Mouse (Mus musculus): ENCODE data around the gene Efhc1. TPM values are rescaled to one million over a fixed set of nuclear protein-coding genes. Genes with fewer than 3 reads are reported as not detected.
A peak's percentile ranks its signal among the peaks of the same experiment; 100 is the strongest.

Gene Efhc1
- polyA plus RNA-seq, 1 experiment, result 0.09 TPM

DNA sequence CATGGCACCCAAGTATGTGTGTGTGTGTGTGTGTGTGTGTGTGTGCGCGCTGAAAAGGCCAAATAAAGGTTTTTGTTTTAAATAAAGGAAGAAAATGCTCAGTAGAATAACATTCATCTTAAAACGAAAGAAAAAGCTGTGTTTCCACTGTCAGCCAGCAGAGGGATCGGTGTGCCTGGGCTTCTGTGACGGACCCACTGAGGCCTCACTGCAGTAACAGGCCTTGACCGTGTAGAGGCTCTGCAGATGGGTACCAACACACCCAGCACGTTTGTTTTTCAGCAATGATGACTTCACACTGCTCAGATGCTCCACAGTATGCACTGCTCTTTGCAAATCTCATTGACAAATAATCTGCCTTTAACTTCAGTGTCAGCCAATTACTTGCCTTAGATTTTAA lies 18.0 kb upstream of the Efhc1 start:
- H3K36me3 ChIP-seq (ENCODE audit: control insufficient read depth, insufficient read depth), result no peaks in the 10 kb centered on the region
- H3ac ChIP-seq (ENCODE audit: control insufficient read depth, insufficient read length, low read depth), result no peak overlapping the region
- no peaks in the 10 kb centered on the region for H3K79me3 ChIP-seq (ENCODE audit: low read depth)

DNA sequence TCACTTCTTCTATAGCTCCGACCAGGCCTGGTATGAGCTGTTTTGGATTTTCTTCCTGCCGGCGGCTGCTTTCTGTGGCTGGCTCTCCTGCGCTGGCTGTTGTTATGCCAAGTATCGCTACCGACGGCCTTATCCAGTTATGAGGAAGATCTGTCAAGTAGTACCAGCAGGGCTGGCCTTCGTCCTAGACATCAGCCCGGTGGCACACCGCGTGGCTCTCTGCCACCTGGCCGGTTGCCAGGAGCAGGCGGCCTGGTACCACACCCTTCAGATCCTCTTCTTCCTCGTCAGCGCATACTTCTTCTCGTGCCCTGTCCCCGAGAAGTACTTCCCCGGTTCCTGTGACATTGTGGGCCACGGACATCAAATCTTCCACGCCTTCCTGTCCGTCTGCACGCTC lies 16.3 kb upstream of the Efhc1 start:
- H3K36me3 ChIP-seq (ENCODE audit: control insufficient read depth, insufficient read depth), result no peaks in the 10 kb centered on the region
- no peaks in the 10 kb centered on the region for H3K79me2 ChIP-seq (ENCODE audit: control insufficient read depth, insufficient read depth)
- no peaks in the 10 kb centered on the region for H3K79me3 ChIP-seq (ENCODE audit: low read depth)
- no peak overlapping the region for H3ac ChIP-seq (ENCODE audit: control insufficient read depth, insufficient read length, low read depth)
- no peaks in the 10 kb centered on the region for H3K27me3 ChIP-seq (ENCODE audit: control insufficient read depth, insufficient read depth, insufficient read length)
- no peak overlapping the region for H3K4me3 ChIP-seq (ENCODE audit: insufficient read depth, poor library complexity, severe bottlenecking)
- TF ChIP-seq FOSL1 (IDR thresholded peaks at IDR 0.05; ENCODE audit: insufficient read depth, low read length, poor library complexity, severe bottlenecking) (no peak), MYOG (IDR thresholded peaks at IDR 0.05; ENCODE audit: control insufficient read depth, extremely low read depth, insufficient read length) (no peak), MYOD1 (IDR thresholded peaks at IDR 0.05; ENCODE audit: control insufficient read depth, insufficient read length, low read depth) (no peak), USF1 (IDR thresholded peaks at IDR 0.05; ENCODE audit: low read depth) (no peak), MAX (IDR thresholded peaks at IDR 0.05) (no peak), CEBPB (IDR thresholded peaks at IDR 0.05; ENCODE audit: low read depth) (no peak), CTCF (IDR thresholded peaks at IDR 0.05; ENCODE audit: control insufficient read depth, insufficient read depth, insufficient read length) (no peak)

More for the DNA sequence above, 18.0 kb upstream of the Efhc1 start:
- TF ChIP-seq CTCF (IDR thresholded peaks at IDR 0.05; ENCODE audit: control insufficient read depth, insufficient read depth, insufficient read length), result peak; percentile 2
- no peak for TF ChIP-seq MYOD1 (IDR thresholded peaks at IDR 0.05; ENCODE audit: control insufficient read depth, insufficient read length, low read depth)
- Histone ChIP-seq H3K27me3 (ENCODE audit: control insufficient read depth, insufficient read depth, insufficient read length) (no peaks in the 10 kb centered on the region), H3K79me2 (ENCODE audit: control insufficient read depth, insufficient read depth) (no peaks in the 10 kb centered on the region), H3K4me3 (ENCODE audit: insufficient read depth, poor library complexity, severe bottlenecking) (no peak overlapping the region)

DNA sequence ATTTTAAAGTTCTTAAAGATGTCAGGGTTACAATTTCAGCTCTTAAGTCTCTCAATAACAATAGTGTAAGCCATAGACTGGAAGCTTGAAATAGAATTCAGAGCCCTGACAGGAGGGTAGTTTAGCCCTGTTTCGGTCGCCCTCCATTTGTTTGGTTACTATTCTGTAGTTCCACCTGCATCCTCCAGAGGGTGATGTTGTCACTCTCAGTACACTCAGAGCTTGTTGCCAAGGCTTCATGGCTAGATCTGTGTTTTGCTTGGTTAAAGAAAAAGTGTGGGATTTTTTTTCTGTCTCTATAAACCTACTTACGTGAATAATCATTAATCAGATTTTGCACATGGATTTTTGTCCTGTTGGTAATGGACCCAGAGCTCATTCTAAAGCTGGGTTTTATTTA lies 12.4 kb upstream of the Efhc1 start:
- no peaks in the 10 kb centered on the region for H3K36me3 ChIP-seq (ENCODE audit: control insufficient read depth, insufficient read depth)
- no peaks in the 10 kb centered on the region for H3K79me2 ChIP-seq (ENCODE audit: control insufficient read depth, insufficient read depth)
- H3K27me3 ChIP-seq (ENCODE audit: control insufficient read depth, insufficient read depth, insufficient read length), result no peaks in the 10 kb centered on the region
- TF ChIP-seq USF1 (IDR thresholded peaks at IDR 0.05; ENCODE audit: low read depth), result no peak
- TF ChIP-seq CTCF (IDR thresholded peaks at IDR 0.05; ENCODE audit: control insufficient read depth, insufficient read depth, insufficient read length), result peak; percentile 33
- TF ChIP-seq MYOG (IDR thresholded peaks at IDR 0.05; ENCODE audit: control insufficient read depth, extremely low read depth, insufficient read length), result no peak
- no peak for TF ChIP-seq FOSL1 (IDR thresholded peaks at IDR 0.05; ENCODE audit: insufficient read depth, low read length, poor library complexity, severe bottlenecking)
- no peak for TF ChIP-seq CEBPB (IDR thresholded peaks at IDR 0.05; ENCODE audit: low read depth)
- H3K4me3 ChIP-seq (ENCODE audit: insufficient read depth, poor library complexity, severe bottlenecking), result no peak overlapping the region
- H3ac ChIP-seq (ENCODE audit: control insufficient read depth, insufficient read length, low read depth), result no peak overlapping the region
- no peaks in the 10 kb centered on the region for H3K79me3 ChIP-seq (ENCODE audit: low read depth)

DNA sequence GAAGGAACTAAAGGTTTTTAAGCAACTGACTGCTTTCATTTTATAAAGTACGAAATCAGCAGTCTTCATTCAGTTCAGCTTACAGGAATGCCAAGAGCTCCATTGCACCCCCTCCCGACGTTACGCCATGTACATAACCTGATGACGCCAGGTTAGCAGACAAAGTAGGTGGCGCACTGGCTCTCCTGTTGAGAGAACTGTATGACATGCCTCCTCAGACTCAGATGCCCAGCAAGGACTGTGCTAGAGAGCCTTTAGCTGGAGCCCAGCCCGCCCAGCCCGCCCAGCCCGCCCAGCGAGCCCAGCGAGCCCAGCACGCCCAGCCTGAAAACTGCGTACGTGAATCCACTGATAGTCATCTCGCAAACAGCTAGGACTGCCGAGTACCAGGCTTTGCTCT lies 11.3 kb upstream of the Efhc1 start:
- H3K36me3 ChIP-seq (ENCODE audit: control insufficient read depth, insufficient read depth), result no peaks in the 10 kb centered on the region
- H3K4me3 ChIP-seq (ENCODE audit: insufficient read depth, poor library complexity, severe bottlenecking), result no peak overlapping the region
- H3K79me2 ChIP-seq (ENCODE audit: control insufficient read depth, insufficient read depth), result no peaks in the 10 kb centered on the region
- no peak overlapping the region for H3ac ChIP-seq (ENCODE audit: control insufficient read depth, insufficient read length, low read depth)
- TF ChIP-seq FOSL1 (IDR thresholded peaks at IDR 0.05; ENCODE audit: insufficient read depth, low read length, poor library complexity, severe bottlenecking) (no peak), CEBPB (IDR thresholded peaks at IDR 0.05; ENCODE audit: low read depth) (no peak), CTCF (IDR thresholded peaks at IDR 0.05; ENCODE audit: control insufficient read depth, insufficient read depth, insufficient read length) (no peak), MYOG (IDR thresholded peaks at IDR 0.05; ENCODE audit: control insufficient read depth, extremely low read depth, insufficient read length) (no peak), MAX (IDR thresholded peaks at IDR 0.05) (no peak), USF1 (IDR thresholded peaks at IDR 0.05; ENCODE audit: low read depth) (no peak), MYOD1 (IDR thresholded peaks at IDR 0.05; ENCODE audit: control insufficient read depth, insufficient read length, low read depth) (no peak)
- no peaks in the 10 kb centered on the region for H3K79me3 ChIP-seq (ENCODE audit: low read depth)
- no peaks in the 10 kb centered on the region for H3K27me3 ChIP-seq (ENCODE audit: control insufficient read depth, insufficient read depth, insufficient read length)

DNA sequence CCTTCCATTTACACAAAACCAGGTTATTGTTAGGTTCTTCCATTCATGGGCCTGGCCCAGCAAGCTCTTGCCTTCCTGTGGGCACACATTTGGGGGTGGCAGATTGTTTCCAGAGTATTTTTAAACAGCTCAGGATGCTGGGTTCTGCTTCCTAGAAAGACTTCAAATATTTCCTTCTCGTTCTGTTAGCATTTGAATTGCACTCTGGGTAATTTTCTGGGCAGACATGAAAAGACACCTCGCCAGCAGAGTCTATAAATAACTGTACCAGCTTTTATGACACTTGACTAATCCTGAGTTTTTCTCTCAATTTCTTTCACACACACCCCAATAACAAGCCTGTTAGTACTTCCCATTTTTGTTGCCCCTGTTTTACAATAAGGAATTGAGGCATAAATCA lies 10.1 kb upstream of the Efhc1 start:
- Histone ChIP-seq H3K27me3 (ENCODE audit: control insufficient read depth, insufficient read depth, insufficient read length) (no peaks in the 10 kb centered on the region), H3K79me2 (ENCODE audit: control insufficient read depth, insufficient read depth) (no peaks in the 10 kb centered on the region), H3K36me3 (ENCODE audit: control insufficient read depth, insufficient read depth) (no peaks in the 10 kb centered on the region), H3ac (ENCODE audit: control insufficient read depth, insufficient read length, low read depth) (no peak overlapping the region), H3K79me3 (ENCODE audit: low read depth) (no peaks in the 10 kb centered on the region), H3K4me3 (ENCODE audit: insufficient read depth, poor library complexity, severe bottlenecking) (no peak overlapping the region)
- TF ChIP-seq CEBPB (IDR thresholded peaks at IDR 0.05; ENCODE audit: low read depth) (no peak), MYOG (IDR thresholded peaks at IDR 0.05; ENCODE audit: control insufficient read depth, extremely low read depth, insufficient read length) (no peak), MYOD1 (IDR thresholded peaks at IDR 0.05; ENCODE audit: control insufficient read depth, insufficient read length, low read depth) (no peak), CTCF (IDR thresholded peaks at IDR 0.05; ENCODE audit: control insufficient read depth, insufficient read depth, insufficient read length) (no peak), MAX (IDR thresholded peaks at IDR 0.05) (no peak), FOSL1 (IDR thresholded peaks at IDR 0.05; ENCODE audit: insufficient read depth, low read length, poor library complexity, severe bottlenecking) (no peak), USF1 (IDR thresholded peaks at IDR 0.05; ENCODE audit: low read depth) (no peak)

DNA sequence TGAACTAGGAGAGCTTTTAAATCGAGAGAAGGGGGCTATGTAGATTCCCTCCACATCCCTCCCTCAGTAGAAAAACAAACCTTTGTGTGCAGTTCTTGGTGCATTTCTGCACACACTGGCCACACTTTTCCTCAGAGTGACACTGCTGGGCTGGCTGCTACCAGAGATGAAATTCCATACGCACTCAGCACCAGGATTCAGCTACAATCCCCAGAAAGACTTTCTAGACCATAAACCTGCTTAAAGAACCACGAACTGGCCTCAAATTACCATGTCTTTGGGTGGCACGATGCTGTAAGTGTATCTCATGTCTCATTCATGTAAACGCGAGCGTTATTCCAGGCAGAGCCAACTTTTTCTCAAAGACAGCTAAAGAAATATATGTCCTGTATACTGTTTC lies 9.6 kb upstream of the Efhc1 start:
- Histone ChIP-seq H3K4me3 (ENCODE audit: insufficient read depth, poor library complexity, severe bottlenecking) (no peak overlapping the region), H3K27me3 (ENCODE audit: control insufficient read depth, insufficient read depth, insufficient read length) (no peaks in the 10 kb centered on the region), H3ac (ENCODE audit: control insufficient read depth, insufficient read length, low read depth) (no peak overlapping the region), H3K36me3 (ENCODE audit: control insufficient read depth, insufficient read depth) (no peaks in the 10 kb centered on the region), H3K79me2 (ENCODE audit: control insufficient read depth, insufficient read depth) (no peaks in the 10 kb centered on the region), H3K79me3 (ENCODE audit: low read depth) (no peaks in the 10 kb centered on the region)
- TF ChIP-seq MYOD1 (IDR thresholded peaks at IDR 0.05; ENCODE audit: control insufficient read depth, insufficient read length, low read depth) (no peak), CTCF (IDR thresholded peaks at IDR 0.05; ENCODE audit: control insufficient read depth, insufficient read depth, insufficient read length) (no peak), CEBPB (IDR thresholded peaks at IDR 0.05; ENCODE audit: low read depth) (no peak), USF1 (IDR thresholded peaks at IDR 0.05; ENCODE audit: low read depth) (no peak), MAX (IDR thresholded peaks at IDR 0.05) (no peak), MYOG (IDR thresholded peaks at IDR 0.05; ENCODE audit: control insufficient read depth, extremely low read depth, insufficient read length) (no peak), FOSL1 (IDR thresholded peaks at IDR 0.05; ENCODE audit: insufficient read depth, low read length, poor library complexity, severe bottlenecking) (no peak)
